Mouse (Mus musculus) inflammation-experienced regulatory T-cells, adult 6 months (primary cell): ENCODE data around the gene Tekt5. TPM values are rescaled to one million over a fixed set of nuclear protein-coding genes. Genes with fewer than 3 reads are reported as not detected.

Experiments used
- ATAC-seq: one replicate; pipeline ENCODE4 v1.8.0; 2017
- polyA plus RNA-seq, 3 experiments: library from polyadenylated mRNA; unstranded; fragments of 100-300 nt; shearing (Covaris generic); gene quantifications; one replicate each; pipeline ENCODE4 v1.2.1; 2017

The Tekt5 gene
- polyA plus RNA-seq, 3 experiments from 2014 or later: not detected

DNA sequence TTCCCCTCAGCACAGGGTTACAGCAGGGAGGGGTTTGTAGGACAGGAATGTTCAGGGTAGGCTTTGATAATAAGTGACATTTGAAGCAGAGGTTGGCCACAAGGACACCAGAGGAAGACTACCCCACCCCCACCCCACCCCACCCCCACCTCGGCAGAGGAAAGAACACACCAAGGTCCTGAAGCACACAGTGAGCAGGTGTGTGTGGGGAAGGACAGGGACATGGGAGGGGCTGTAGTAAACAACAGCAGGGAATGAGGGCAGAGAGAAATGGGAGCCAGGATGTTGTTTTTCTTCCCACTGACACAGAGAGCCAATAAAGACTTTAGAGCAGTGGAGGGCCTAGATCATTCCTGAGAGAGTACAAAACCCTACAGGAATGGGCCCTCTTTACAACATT lies 18.0 kb downstream of the Tekt5 start:
- ATAC-seq: no peak

DNA sequence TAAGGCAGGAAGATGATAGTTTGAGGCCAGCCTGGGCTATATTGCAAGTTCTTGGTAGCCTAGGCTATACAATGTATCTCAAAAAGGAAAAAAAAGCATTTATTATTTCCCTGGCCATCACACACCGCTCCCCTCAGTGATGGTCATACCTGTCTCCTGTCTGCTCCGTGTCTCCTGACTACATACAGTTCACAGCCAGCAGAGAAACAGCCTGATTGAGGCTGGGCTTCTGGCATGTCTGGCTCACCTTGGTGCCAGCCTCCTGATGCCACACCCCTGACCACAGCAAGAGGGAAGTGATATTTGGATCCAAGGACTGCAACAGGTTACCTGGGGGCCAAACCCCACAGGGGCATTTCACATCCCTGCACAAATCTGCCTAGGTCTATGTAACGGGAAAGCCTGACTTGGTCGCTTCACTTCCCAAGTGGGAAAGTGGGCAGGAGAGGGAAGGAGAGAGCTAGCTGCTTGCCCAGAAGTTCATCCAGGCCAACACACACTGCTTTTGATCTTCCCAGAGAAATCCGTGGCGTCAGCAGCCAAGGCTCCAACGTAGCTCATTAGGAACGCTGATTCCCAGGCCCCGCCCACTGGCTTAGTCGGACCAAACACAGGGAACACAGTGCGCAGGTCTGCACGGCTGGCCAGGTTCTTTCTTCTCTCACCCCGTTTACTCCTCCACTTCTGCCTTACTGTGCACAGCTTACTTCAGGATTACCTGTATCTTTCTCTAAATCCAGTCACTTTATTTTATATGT lies 20.9 kb downstream of the Tekt5 start:
- ATAC-seq: no peak

DNA sequence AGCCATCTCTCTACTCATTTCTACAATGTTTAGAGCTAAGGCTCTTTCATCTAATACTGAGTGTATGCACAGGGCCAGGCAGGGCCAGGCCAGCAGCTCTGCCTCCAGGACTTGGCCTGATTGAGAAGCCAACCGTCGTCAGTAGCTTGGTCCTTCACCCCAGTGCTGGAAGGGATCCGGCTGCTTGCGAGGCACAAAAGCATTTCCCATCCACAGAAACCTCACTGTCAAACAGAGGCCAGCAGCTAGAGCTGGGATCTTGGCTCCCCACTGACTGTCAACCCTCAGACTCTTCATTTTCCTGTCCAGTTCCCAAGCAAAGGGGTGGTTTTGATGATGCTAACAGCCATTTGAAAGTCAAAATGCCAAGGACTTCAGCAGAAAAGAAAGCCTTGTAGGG lies 22.9 kb downstream of the Tekt5 start:
- no peak for ATAC-seq

DNA sequence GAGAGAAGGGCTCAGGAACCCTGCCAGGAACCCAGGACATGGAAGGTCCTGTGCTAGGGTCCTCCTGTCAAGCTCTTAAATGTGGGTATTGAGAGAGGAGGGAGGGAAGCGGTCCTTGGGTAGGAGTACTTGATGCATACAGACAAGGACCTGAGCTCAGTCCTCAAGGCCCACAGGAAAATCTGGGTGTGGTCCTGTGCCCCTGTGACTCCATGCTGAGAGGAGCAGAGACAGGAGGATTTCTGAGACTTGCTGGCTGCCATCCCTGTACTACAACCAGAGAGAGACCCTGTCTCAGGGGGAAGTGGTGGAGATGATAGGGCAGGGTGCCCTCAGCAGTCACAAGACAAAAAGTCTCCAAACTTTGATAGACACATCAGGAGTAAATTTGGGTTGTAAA lies 25.3 kb downstream of the Tekt5 start:
- no peak for ATAC-seq

DNA sequence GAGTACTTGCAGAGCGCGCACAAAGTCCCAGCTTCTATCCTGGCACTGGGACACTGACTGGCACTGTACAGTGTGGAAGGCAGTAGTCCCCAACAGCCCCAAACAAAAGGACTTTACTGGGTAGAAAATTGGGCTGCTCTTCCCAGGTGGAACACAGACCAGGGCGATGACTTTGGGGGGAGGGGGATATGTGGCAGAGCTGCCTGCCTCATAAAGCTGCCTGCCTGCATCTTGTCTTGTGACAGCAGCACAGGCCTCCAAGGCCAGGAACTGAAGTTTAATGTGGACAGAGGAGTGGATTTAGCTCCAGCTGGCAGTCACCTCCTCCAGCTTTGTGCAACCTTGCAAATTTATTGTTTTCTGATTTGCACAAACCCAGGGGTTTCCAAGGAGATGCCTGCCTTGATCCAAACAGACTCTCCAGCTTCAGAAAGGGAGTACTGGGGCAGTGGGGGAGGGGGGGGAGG lies 25.8 kb downstream of the Tekt5 start:
- no peak for ATAC-seq

DNA sequence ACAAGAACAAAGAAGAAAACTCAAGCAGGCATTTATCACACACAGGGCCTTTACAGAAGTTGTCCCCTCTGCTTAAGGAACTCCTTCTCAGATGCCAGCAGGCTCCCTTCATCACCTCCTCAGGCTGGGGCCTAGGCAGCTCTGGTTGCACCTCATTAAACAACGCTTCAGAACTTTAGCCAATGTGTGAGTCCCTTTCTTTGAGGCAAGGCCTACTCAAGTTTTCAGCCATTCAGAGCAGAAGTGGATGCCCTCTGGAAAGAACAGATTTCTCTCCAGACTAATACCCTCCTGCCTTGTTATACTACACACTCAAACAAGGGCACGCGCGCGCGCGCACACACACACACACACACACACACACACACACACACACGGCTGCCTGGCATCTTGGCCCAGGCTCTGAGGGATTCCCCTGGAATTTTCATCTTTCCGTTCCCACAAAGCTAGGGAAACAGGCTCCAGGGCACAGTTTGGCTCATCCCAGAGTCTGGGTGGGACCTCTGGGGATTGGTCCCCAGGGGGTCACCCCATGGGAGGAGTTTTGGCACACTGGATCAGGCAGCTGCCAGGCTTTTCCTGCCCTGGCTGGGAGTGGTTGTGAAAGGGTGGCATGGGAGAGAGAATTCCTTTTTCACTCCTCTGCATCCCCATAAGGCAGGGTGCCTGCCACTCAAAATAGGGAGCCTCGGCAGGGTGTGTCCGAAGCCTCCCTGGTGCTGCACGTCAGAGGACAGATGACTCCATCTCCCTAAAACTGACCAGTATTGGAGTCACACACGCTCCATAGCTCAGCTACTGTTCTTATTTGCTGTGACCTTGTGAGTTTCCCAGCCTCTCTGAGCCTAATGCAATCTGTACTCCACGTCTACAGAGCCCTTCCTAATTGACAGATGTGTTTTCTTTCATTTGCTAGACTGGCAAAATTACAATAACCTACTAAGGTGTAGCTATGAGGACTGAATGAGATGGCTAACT lies 28.8 kb downstream of the Tekt5 start:
- no peak for ATAC-seq

DNA sequence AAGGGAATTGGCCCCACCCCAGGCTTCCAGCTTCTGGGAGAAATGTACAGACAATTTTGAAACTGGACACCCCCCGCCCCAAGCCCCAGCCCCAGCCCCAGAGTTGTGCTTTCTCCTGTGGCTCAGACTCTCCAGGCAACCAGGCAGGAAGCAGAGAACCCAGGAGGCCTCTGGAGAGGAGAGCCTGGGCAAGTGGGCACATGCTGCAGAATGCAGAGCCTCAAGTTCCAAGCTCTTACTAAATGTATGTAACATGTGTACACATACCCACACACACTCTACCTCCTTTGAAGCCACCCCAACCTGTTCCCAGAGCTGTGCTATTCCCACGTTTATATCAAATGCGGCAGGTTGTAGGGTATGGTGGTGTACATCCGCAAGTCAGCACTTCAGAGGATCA lies 29.5 kb downstream of the Tekt5 start:
- ATAC-seq: no peak

DNA sequence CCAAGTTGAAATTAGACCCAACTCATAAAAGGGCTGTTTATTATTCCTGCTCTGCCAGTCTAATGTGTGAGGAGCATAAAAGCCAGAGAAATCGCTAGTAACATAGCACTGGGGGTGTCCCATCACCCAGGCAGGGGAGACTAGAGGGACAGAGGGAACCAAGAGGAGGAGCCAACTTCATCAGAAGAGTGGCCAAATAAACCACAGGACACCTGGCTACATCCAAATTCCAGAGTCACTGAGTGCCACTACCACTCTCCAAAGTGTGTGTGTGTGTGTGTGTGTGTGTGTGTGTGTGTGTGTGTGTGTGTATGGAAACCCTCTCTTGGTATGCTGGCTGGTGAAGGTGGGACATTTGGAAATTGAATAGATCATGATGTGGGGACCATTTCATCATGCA lies 32.2 kb downstream of the Tekt5 start:
- no peak for ATAC-seq

DNA sequence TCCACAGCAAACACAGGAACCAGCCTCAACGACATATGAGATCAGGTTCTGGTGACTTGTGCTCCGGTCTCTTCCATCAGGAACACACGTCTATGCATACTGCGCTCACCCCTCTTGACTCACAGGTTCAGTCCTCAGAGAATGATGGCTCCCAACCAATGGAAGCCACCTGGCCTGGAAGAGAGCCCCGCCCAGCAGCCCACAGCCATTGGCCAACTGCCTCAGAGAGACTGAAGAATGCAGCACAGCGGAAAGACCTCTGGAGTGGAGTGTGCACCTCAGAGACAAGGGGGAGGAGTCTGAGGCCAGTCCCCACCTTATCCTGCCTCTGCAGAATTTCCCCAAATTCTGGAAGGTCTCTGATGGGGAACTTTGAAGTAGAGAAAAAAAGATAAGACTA lies 36.0 kb downstream of the Tekt5 start:
- no peak for ATAC-seq

DNA sequence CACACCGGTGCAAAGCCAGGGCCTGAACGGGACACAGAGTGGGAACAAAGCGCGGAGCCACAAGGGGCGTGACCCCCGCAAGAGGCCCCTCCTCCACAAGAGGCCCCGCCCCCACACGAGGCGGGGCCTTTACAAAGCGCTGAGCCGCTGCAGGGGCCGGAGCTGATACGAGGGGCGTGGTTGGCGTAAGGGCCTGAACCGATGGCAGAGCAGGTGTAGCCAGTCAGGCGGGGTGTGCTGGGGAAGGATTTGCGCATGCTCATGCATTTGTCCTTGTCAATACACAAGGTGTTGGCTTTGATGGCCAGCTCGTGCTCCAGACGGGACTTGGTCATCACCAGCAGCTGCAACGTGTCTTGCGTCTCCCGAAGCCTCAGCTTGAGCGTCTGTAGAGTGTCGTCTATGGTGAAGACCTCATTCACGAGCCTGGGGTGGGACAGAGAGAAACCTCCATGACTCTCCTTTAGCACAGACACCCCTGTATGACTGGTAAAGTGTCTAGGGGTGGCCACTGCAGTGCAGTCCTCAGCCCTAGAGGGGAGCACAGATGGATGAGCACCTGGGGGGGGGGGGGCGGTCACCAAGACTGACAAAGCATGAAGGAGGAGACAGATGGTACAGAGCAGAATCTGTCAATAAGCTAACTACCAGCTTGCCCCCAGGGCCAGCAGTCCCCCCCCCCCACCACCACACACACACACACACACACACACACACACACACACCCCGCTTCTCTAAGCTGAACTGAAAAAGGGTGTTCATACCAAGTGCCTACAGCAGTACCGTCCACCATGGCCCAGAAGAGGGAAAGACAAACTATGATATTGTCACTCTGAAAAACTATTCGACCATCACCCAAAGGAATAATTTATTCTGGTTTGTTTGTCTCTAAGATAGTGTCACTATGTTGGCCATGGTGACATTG lies 37.0 kb downstream of the Tekt5 start:
- ATAC-seq: no peak

DNA sequence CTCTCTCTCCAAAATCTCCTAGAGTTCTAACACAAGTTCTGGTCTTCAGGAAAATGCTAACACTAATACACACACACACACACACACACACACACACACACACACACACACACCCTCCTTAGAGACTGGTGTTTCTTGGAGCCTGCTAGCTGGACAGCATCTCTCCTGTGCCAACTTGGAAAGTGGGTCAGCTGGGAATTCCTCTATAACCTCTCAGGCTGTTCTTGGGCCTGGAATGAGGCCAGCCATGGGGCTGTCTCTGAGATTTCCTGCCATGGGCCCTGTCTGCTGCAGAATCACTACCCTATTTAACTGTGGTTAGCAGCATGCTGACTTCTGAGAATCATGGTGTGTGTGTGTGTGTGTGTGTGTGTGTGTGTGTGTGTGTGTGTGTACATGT lies 40.3 kb downstream of the Tekt5 start:
- ATAC-seq: no peak

DNA sequence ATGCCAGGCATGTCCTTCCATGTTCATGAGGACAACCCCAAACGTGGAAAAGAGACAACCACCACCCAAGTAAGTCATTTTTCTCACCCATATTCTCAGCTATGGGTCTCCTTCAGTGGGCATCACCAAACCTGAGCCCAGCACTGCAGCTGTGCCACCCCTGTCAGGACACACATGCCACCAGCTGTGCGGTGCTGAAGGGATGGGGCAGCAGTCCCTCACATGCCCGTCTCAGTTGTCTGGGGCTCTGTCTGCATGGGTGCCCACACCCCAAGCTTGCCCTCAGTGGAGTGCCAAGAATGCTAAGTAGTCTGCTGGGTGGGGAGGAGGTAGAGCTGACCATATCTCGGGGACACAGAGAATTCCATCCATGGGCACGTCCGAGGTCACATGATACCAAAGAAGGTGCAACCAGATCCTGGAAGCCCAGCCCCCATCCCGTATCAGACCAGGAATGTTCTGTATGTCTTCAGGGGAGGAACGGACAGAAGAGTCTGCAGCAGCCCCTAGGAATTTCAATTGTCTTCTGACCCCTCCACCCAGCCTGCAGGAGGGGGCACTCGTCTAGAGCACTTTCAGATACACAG lies 44.1 kb downstream of the Tekt5 start:
- no peak for ATAC-seq

DNA sequence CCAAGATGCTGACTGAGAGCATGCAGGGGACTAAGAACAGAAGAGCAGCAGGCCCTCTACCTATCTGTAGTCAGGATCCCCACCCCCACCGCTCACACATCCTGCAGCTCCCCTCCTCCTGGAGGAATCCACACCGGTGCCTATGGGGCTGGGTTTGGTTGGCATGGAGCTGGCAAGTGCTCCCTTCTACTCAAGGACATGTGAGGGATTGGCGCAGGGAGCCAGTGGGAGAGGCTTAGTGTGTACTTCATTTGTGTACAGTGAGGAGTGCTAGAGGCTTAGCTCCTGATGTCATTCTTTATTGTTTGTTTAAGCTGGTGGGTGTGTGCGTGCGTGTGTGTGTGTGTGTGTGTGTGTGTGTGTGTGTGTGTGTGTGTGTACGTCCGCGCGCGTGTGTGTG lies 45.4 kb downstream of the Tekt5 start:
- ATAC-seq: no peak

DNA sequence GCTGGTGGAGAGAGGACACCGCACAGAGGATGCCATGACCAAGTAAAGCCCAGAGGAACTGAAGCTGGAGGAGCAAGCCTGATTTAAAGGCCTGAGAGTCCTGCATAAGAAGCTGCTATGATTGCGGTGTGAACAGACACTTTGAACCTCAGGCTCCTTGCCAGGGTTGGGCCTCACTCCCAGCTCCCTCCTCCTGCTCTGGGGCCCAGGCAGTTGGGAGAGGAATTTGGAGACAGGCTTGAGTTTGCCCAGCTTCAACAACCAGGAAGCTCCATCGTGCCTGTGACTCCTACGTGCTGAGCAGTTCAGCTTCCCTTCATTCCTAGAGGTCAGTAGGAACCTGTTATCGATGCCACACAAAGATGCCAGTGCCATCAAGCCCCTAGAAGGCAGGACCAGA lies 45.9 kb downstream of the Tekt5 start:
- no peak for ATAC-seq

DNA sequence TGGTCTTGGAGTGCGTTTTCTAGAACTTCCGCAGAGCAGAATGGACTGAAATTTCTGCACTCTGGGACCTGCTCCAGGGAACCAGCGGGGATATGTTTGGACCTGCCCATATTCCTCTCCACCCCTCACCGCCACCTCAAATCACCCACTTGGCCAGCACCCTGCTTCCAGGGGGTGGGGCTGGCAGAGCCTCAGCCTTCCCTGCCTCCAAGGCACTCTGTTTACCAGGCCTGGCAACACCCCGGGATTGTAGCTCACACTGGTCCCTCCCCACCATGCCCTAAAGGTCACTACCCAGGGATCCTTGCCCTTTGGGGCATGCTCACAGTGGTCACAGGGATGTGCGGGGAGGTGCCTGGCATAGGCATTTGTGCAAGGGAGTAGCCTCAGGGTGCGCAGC lies 47.7 kb downstream of the Tekt5 start:
- no peak for ATAC-seq

DNA sequence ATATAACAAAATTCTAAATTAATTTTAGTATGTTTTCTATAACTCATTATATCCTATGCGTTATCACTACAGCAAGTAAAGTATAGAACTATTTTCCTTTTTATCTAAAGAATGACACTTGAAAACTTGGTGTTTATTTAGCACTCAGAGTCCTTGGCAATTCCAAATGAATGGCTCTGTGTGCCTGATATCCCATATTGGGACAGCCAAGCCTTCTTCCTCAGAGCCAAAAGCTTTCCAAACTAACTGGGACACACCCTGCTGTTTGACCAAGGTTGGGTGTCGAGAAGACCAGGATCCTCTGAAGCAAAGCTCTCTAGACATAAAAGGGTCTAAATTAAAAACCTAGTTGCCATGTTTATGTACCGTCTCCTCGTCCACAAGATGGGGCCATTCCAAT lies 54.2 kb downstream of the Tekt5 start:
- no peak for ATAC-seq

DNA sequence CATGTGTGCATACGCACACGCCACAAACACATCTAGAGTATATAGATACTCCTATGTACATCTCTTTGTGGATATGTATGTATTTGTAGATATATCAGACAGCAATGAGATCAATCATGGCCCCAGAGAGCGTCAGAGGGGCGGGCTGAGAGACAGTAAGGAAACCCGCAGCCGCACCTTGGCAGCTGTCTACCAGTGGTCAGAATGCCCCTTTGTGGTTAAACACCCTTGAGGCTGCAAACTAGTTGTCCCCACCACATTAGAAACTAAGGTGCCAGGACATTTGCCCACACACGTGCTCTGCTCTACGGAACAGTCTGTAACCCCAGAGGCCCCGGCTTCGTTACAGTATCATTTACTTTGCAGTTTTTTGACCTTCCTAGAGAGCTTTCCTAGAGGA lies 55.4 kb downstream of the Tekt5 start:
- ATAC-seq: no peak

DNA sequence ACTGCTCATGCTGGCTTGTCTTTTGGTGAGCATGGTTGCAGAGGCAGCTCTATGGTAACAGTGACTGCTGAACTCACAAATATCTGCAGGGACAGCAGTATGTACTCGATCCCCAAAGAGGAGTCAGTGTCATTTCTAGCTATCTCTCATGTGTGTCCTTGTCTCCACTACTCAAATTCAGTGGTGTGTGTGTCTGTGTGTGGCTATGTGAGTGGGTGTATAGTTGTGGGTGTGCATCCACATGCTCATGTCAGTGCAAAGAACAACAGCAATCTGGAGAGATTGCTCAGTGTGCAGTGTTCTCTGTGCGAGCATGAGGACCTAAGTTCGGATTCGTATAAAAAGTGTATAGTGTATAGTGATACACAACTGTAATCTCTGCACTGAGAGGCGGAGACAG lies 56.7 kb downstream of the Tekt5 start:
- ATAC-seq: no peak

DNA sequence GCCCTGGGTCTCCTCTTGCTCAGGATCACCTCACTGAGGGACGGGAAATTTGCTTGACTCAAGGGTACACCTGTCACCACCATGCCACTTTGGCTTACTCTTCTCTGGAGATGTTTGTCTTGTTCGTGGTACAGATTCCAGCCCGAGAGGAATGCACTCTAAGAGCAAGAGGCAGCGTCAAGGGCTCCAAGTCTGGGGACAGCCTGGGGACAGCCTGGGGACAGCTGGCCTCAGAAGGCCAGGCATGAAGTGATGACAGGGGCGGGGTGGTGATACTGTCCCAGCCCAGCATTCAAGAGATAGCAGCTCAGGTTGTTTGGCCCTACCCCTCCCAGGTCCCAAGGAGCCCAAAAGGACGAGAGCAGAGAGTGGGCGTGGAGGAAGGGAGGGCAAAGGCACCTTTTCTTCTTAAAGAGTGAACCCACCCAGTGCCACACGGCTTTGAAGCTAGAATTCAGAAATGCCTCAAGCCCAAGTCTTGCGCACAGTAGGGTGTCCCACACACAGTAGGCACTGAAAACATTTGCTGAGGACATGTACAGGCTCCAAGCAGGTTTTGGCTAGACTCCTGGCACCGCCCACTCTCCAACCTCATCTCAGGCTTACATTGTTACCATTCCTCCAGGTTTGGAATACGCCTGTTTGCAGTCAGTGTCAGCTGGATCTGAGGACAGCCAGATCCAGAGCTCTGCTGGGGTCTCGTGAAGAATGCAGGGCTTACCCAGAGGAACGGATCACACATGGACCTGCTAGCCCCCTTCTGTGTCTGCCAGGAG lies 57.7 kb downstream of the Tekt5 start:
- ATAC-seq: no peak

DNA sequence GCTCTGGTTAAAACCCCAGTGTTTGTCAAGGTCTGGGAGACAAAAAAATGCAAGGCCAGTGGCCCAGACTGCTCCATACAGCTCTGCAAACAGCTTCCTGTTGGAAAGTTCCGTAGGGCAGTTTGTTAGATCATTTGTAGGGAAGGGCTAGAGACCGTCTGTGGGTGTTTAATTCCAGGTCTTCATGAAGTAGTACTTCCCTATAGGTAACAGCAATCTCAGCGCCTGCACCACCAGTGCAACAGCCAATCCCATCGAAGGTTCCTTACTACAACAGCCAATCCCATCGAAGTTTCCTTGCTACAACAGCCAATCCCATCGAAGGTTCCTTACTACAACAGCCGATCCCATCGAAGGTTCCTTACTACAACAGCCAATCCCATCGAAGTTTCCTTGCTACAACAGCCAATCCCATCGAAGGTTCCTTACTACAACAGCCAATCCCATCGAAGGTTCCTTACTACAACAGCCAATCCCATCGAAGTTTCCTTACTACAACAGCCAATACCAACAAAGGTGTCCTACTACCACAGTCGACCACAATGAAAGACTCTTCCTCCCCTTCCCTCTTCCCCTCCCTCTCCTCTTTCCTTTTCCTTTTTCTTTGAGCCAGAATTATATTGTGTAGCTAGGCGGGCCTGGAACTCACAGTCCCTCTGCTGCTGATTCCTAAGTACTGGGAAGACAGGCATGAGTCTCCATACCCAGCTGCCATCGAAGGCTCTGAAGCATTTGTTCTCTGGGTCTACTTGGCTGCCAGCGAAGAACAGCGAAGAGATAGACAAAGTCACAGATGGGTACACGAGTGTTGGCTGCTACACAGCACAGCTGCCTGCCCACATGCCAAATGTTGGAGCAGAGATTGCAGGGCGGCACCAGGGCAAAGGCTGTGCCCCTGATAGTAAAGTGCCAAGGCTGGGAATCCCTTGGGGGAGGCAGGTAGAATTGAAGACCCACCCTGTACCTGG lies 58.6 kb downstream of the Tekt5 start:
- ATAC-seq: no peak
